Mouse (Mus musculus): Measurements from ENCODE around the gene Taok2. TPM values are rescaled to one million over a fixed set of nuclear protein-coding genes. Genes with fewer than 3 reads are reported as not detected.
"Not testable (repeated sequence)": the region's sequence is repeated elsewhere in the genome, so short reads cannot be mapped to it uniquely, and the experiment has no call there.

Gene Taok2
- total RNA-seq, 1 experiment, result 42.3 TPM

GRCm38 (mm10) chr7:126914844-126915243 lies 30.3 kb upstream of the Taok2 start:
- H3K4me3 ChIP-seq (ENCODE audit: insufficient read depth in 1 of 2, low read depth in 1 of 2, low read length in 2 of 2, poor library complexity in 1 of 2, severe bottlenecking in 1 of 2), result no peak overlapping the region
- H3K9ac ChIP-seq (ENCODE audit: insufficient read depth, low read depth, low read length, poor library complexity, severe bottlenecking), result no peak overlapping the region
- H3K36me3 ChIP-seq (ENCODE audit: control insufficient read depth, insufficient read depth, low read length, poor library complexity, severe bottlenecking), result no peaks in the 10 kb centered on the region
- no peaks in the 10 kb centered on the region for H3K9me3 ChIP-seq (ENCODE audit: control insufficient read depth, insufficient read depth, low read depth, low read length)
- H3K27ac ChIP-seq (ENCODE audit: insufficient read depth, low read depth, low read length, poor library complexity, severe bottlenecking), result no peak overlapping the region
- no peak for DNase-seq (ENCODE audit: low read depth, low spot score)
- TF ChIP-seq ZNF384 (IDR thresholded peaks at IDR 0.05; ENCODE audit: low read depth, low read length) (no peak), MAFK (IDR thresholded peaks at IDR 0.05; ENCODE audit: insufficient read depth, low read depth, low read length) (no peak), CHD2 (IDR thresholded peaks at IDR 0.05; ENCODE audit: low read depth, low read length) (no peak), HCFC1 (IDR thresholded peaks at IDR 0.05; ENCODE audit: borderline replicate concordance, insufficient read depth, low read length) (no peak), ZC3H11A (IDR thresholded peaks at IDR 0.05; ENCODE audit: borderline replicate concordance, low read depth, low read length) (no peak)
- no peaks in the 10 kb centered on the region for H3K4me1 ChIP-seq (ENCODE audit: control insufficient read depth in 2 of 2, insufficient read depth in 2 of 2, low read length in 2 of 2, poor library complexity in 1 of 2)
- in situ Hi-C loops (cut with MboI; ENCODE audit: low sequenced_read_pairs in 2 of 2, unreplicated experiment in 2 of 2), result no loop called here

GRCm38 (mm10) chr7:126905590-126905989 lies 21.1 kb upstream of the Taok2 start:
- Histone ChIP-seq H3K36me3 (ENCODE audit: control insufficient read depth, insufficient read depth, low read length, poor library complexity, severe bottlenecking) (no peaks in the 10 kb centered on the region), H3K9me3 (ENCODE audit: control insufficient read depth, insufficient read depth, low read depth, low read length) (no peaks in the 10 kb centered on the region), H3K4me1 (ENCODE audit: control insufficient read depth in 2 of 2, insufficient read depth in 2 of 2, low read length in 2 of 2, poor library complexity in 1 of 2) (peaks cover 0 to 7% of the 10 kb centered on the region in 2 experiments; a peak in 1 of 4 replicates), H3K27ac (ENCODE audit: insufficient read depth, low read depth, low read length, poor library complexity, severe bottlenecking) (no peak overlapping the region), H3K9ac (ENCODE audit: insufficient read depth, low read depth, low read length, poor library complexity, severe bottlenecking) (no peak overlapping the region), H3K4me3 (ENCODE audit: insufficient read depth in 1 of 2, low read depth in 1 of 2, low read length in 2 of 2, poor library complexity in 1 of 2, severe bottlenecking in 1 of 2) (no peak overlapping the region)
- in situ Hi-C loops (cut with MboI; ENCODE audit: low sequenced_read_pairs in 2 of 2, unreplicated experiment in 2 of 2), result no loop called here
- no peak for DNase-seq (ENCODE audit: low read depth, low spot score)
- TF ChIP-seq ZC3H11A (IDR thresholded peaks at IDR 0.05; ENCODE audit: borderline replicate concordance, low read depth, low read length), result no peak
- peak; percentile 77 for TF ChIP-seq MAFK (IDR thresholded peaks at IDR 0.05; ENCODE audit: insufficient read depth, low read depth, low read length)

- H3K4me1 ChIP-seq (ENCODE audit: control insufficient read depth in 2 of 2, insufficient read depth in 2 of 2, low read length in 2 of 2, poor library complexity in 1 of 2); H3K4me3 ChIP-seq (ENCODE audit: insufficient read depth in 1 of 2, low read depth in 1 of 2, low read length in 2 of 2, poor library complexity in 1 of 2, severe bottlenecking in 1 of 2); H3K27ac ChIP-seq (ENCODE audit: insufficient read depth, low read depth, low read length, poor library complexity, severe bottlenecking); H3K9me3 ChIP-seq (ENCODE audit: control insufficient read depth, insufficient read depth, low read depth, low read length); in situ Hi-C loops (cut with MboI; ENCODE audit: low sequenced_read_pairs in 2 of 2, unreplicated experiment in 2 of 2); DNase-seq (ENCODE audit: low read depth, low spot score); H3K9ac ChIP-seq (ENCODE audit: insufficient read depth, low read depth, low read length, poor library complexity, severe bottlenecking); H3K36me3 ChIP-seq (ENCODE audit: control insufficient read depth, insufficient read depth, low read length, poor library complexity, severe bottlenecking): not testable (repeated sequence)
Observed at GRCm38 (mm10) chr7:126899781-126900180, 15.3 kb upstream of the Taok2 start.

GRCm38 (mm10) chr7:126898102-126898990 lies 13.8 kb upstream of the Taok2 start:
- H3K36me3 ChIP-seq (ENCODE audit: control insufficient read depth, insufficient read depth, low read length, poor library complexity, severe bottlenecking), result no peaks in the 10 kb centered on the region; the same call in 1 of the 2 replicates
- peak overlapping the region; percentile 80 for H3K9ac ChIP-seq (ENCODE audit: insufficient read depth, low read depth, low read length, poor library complexity, severe bottlenecking)
- DNase-seq (ENCODE audit: low read depth, low spot score), result peak; percentile 84
- peaks cover 2 to 3% of the 10 kb centered on the region in 2 experiments; a peak in 2 of 4 replicates for H3K4me1 ChIP-seq (ENCODE audit: control insufficient read depth in 2 of 2, insufficient read depth in 2 of 2, low read length in 2 of 2, poor library complexity in 1 of 2)
- in situ Hi-C loops (cut with MboI; ENCODE audit: low sequenced_read_pairs in 2 of 2, unreplicated experiment in 2 of 2), result no loop called here
- no peak for TF ChIP-seq ZNF384 (IDR thresholded peaks at IDR 0.05; ENCODE audit: low read depth, low read length)
- no peak for TF ChIP-seq MAFK (IDR thresholded peaks at IDR 0.05; ENCODE audit: insufficient read depth, low read depth, low read length)
- no peak for TF ChIP-seq CHD2 (IDR thresholded peaks at IDR 0.05; ENCODE audit: low read depth, low read length)
- no peak; the same call in 1 of the 2 replicates for TF ChIP-seq HCFC1 (IDR thresholded peaks at IDR 0.05; ENCODE audit: borderline replicate concordance, insufficient read depth, low read length)
- no peak for TF ChIP-seq ZC3H11A (IDR thresholded peaks at IDR 0.05; ENCODE audit: borderline replicate concordance, low read depth, low read length)
- peak overlapping the region; percentile 77 to 82 for H3K4me3 ChIP-seq (ENCODE audit: insufficient read depth in 1 of 2, low read depth in 1 of 2, low read length in 2 of 2, poor library complexity in 1 of 2, severe bottlenecking in 1 of 2)
- H3K27ac ChIP-seq (ENCODE audit: insufficient read depth, low read depth, low read length, poor library complexity, severe bottlenecking), result no peak overlapping the region
- no peaks in the 10 kb centered on the region for H3K9me3 ChIP-seq (ENCODE audit: control insufficient read depth, insufficient read depth, low read depth, low read length)

All from ES-E14 (cell line).